Mouse (Mus musculus) adrenal gland, postnatal 36 days (tissue): ENCODE measurements at regions not wholly inside any gene's neighbourhood (a gene's known extent, or its start where the extent isn't known, plus 50 kb on each side); places are given as distances from the start of the nearest gene placed in this dataset.

Experiments
- DNase-seq, 2 experiments: peaks; one replicate each; pipeline ENCODE4 v3.0.0; 2021; ENCODE audit warnings: mixed read lengths in 1 of 2

GRCm38 (mm10) chr1:167163486-167163885 lies 121.6 kb downstream of the Uck2 start:
- peak in 1 of 2 experiments; percentile 27 for DNase-seq

GRCm38 (mm10) chr1:167162495-167162894 lies 122.6 kb downstream of the Uck2 start:
- no peak for DNase-seq

GRCm38 (mm10) chr1:167159536-167159935 lies 125.6 kb downstream of the Uck2 start:
- no peak for DNase-seq

- no peak for DNase-seq
Observed at GRCm38 (mm10) chr1:167152442-167152841, 132.7 kb downstream of the Uck2 start.

GRCm38 (mm10) chr1:167144335-167144734 lies 140.8 kb downstream of the Uck2 start:
- DNase-seq, result no peak

- no peak for DNase-seq
Observed at GRCm38 (mm10) chr1:167143797-167144196, 141.3 kb downstream of the Uck2 start.
